Mouse (Mus musculus): ENCODE measurements around the gene Atp5h. TPM values are rescaled to one million over a fixed set of nuclear protein-coding genes. Genes with fewer than 3 reads are reported as not detected.

Atp5h gene
- polyA plus RNA-seq, 1 experiment from 2014 or later, result 961 TPM

DNA sequence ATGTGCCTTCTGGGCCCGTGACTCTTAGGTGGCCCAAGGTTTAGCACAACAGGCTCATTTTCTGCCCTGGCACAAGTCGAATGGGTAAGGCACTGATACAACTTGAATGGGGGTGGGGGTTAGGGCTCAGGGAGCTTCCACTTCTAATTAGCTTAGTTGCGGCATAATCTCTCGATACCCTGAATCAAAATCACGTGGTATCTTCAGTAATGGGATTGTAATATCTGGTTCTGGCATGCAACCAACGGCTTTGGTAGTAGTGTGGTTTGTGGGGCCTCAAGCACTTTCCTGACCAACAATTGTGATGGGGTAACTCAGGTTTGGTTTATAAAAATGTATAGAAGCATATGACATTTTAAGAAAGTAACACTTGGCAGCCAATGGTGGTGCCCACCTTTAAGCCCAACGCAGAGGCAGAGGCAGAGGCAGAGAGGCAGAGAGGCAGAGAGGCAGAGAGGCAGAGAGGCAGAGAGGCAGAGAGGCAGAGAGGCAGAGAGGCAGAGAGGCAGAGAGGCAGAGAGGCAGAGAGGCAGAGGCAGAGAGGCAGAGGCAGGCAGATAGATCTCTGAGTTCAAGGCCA is 32.6 kb upstream of the Atp5h start:
- no peaks in the 10 kb centered on the region for H3K9me3 ChIP-seq
- H3K36me3 ChIP-seq, result no peaks in the 10 kb centered on the region
- 88% methylated on average over 7 of the region's 7 CpGs for WGBS
- H3K4me3 ChIP-seq, result no peak overlapping the region
- H3K27me3 ChIP-seq (ENCODE audit: insufficient read depth, poor library complexity, severe bottlenecking), result peaks cover 2% of the 10 kb centered on the region; the same call in 1 of the 2 replicates
- H3K27ac ChIP-seq, result no peak overlapping the region
- no peak for DNase-seq (ENCODE audit: low spot score)
- peaks cover 25% of the 10 kb centered on the region for H3K4me1 ChIP-seq (replicated peaks)

DNA sequence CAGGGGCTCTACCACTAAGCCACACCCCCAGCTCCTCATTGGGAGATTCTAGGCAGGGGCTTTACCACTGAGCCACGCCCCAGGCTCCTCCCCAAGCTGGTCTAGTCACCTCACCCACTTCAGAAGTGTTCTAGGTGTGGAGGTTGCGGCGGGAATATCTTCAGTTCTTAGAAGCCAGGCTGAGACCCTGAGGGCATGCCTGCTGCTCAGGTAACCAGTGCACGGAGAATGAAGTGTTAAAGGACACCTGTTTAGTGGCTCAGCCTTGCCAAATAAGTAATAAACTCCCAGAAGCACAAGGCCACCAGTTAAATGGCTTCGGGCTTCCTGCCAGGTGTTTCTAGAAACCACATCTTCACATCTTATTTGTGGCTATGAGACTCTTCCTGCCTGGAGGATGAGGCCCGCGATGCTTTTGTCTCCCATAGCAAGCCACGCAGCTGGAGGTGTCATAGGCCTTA is 32.0 kb upstream of the Atp5h start:
- Histone ChIP-seq H3K9me3 (no peaks in the 10 kb centered on the region), H3K36me3 (no peaks in the 10 kb centered on the region), H3K4me1 (replicated peaks) (peaks cover 25% of the 10 kb centered on the region), H3K4me3 (no peak overlapping the region), H3K27me3 (ENCODE audit: insufficient read depth, poor library complexity, severe bottlenecking) (peaks cover 2% of the 10 kb centered on the region; the same call in 1 of the 2 replicates), H3K27ac (no peak overlapping the region)
- 88% methylated on average over 8 of the region's 8 CpGs for WGBS
- DNase-seq (ENCODE audit: low spot score), result no peak

DNA sequence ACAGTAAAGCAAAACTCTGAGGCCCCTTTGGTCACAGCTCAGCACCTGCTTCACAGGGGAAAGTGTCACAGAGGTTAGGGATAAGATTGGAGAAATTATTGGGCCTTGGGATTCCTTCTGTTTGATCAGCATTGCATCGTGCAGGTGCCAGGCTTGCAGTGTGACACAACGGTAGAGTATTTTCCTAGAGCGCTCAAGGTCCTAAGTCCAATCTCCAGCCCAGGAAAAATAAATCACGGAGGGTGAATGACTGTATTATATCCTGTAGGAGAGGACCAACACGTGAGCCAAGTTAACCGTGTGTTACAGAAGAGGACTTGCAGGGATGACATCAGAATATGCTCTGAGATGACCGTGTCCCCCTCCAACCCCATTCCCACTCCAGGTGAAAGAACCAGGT is 30.4 kb upstream of the Atp5h start:
- DNase-seq (ENCODE audit: low spot score), result no peak
- no peak overlapping the region for H3K27ac ChIP-seq
- H3K9me3 ChIP-seq, result no peaks in the 10 kb centered on the region
- no peaks in the 10 kb centered on the region for H3K36me3 ChIP-seq
- WGBS, result 88% methylated on average over 7 of the region's 7 CpGs
- H3K27me3 ChIP-seq (ENCODE audit: insufficient read depth, poor library complexity, severe bottlenecking), result peaks cover 2% of the 10 kb centered on the region; the same call in 1 of the 2 replicates
- H3K4me1 ChIP-seq (replicated peaks), result peaks cover 30% of the 10 kb centered on the region
- no peak overlapping the region for H3K4me3 ChIP-seq

DNA sequence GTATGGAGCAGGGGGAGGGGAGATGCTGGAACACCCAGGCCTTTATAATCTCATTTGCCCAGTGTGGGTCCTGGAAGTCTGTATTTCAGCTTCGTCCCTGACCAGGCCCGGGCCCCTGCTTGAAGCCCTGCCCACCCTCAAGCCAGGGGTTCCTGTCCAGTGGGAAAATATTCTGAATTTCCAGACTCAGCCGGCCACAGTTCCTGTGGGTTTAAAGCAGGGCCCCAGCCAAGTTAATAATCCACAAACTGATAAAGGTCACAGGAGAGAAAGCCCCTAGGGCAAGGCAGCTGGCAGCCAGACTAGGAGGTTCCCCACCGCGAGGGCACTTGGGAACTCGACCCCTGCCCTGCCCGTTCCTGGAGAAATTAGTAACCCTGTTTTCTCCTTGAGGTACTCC is 29.2 kb upstream of the Atp5h start:
- H3K27ac ChIP-seq, result 0 out of 2 replicates have a peak overlapping the region, but pooled peaks have one; percentile 1
- H3K4me1 ChIP-seq (replicated peaks), result peaks cover 30% of the 10 kb centered on the region
- WGBS, result 54% methylated on average over 7 of the region's 7 CpGs
- H3K27me3 ChIP-seq (ENCODE audit: insufficient read depth, poor library complexity, severe bottlenecking), result peaks cover 2% of the 10 kb centered on the region; the same call in 1 of the 2 replicates
- DNase-seq (ENCODE audit: low spot score), result no peak
- H3K36me3 ChIP-seq, result no peaks in the 10 kb centered on the region
- no peak overlapping the region for H3K4me3 ChIP-seq
- no peaks in the 10 kb centered on the region for H3K9me3 ChIP-seq

DNA sequence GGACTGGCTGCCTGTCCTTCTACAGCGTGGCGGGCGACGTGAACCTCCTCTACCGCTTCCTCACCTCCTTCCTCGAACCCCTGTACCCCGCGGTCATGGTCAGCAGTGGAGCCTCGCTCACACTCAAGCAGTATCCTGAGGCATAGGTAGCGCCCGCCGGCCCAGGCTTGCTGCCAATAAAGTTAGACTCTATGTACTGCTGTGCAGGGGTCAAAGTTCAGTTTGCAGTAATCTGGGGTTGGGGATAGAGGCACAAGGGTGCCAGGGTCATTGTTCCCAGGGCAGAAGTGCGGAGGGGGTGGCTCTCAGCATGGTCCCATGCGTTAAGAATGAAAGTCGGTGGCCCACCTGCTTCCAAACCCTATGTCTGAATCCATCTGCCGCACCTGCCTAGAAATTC is 28.3 kb upstream of the Atp5h start:
- WGBS, result 83% methylated on average over 16 of the region's 16 CpGs
- no peak for DNase-seq (ENCODE audit: low spot score)
- no peaks in the 10 kb centered on the region for H3K9me3 ChIP-seq
- H3K4me3 ChIP-seq, result no peak overlapping the region
- H3K4me1 ChIP-seq (replicated peaks), result peaks cover 30% of the 10 kb centered on the region
- H3K27ac ChIP-seq, result no peak overlapping the region
- H3K36me3 ChIP-seq, result no peaks in the 10 kb centered on the region
- H3K27me3 ChIP-seq (ENCODE audit: insufficient read depth, poor library complexity, severe bottlenecking), result peaks cover 2% of the 10 kb centered on the region; the same call in 1 of the 2 replicates

DNA sequence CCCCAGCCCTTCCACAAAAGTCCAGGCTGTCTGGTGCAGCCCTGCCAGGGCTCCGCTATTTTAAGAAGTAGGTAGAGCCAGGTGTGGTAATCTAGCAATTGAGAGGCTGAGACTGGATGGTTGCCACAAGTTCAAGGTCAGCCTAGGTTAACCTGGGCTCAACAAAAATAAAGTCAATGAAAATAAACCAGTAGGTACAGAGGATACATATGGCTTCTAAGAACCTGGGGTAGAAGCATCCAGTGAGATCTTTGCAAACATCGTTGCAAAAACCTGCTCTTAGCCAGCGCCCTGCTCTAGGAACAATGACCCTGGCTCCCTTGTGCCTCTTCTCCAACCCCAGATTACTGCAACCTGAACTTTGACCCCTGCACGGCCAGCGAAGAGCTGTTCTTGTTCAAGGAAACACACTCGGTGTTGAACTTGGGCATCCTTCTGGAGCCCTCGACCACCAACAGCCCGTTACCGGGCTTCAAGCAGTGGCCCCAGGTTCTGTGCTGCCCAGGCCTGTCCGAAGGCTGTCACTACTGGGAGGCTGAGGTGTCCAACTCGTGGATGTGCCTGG is 27.6 kb upstream of the Atp5h start:
- DNase-seq (ENCODE audit: low spot score), result no peak
- H3K27me3 ChIP-seq (ENCODE audit: insufficient read depth, poor library complexity, severe bottlenecking), result peaks cover 2% of the 10 kb centered on the region
- 84% methylated on average over 11 of the region's 11 CpGs for WGBS

DNA sequence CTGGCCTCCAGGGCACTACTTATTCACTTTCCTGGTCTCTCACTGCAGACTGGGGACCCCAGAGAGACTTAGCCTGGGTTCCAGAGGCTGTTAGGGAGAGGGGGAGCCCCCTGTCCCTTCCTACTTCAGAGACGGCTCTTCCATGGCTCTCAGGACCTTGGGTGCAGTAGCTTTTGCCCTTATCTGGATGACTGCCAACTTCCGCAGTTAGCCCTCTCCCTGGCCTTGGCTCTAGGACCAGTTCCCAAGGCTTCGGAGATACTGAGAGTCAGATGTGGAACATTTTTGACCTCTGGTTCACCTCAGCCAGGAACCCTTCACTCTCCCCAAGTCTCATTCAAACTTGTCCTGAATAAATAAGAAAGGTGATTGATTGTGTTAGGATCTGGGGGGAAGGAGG is 27.1 kb upstream of the Atp5h start:
- WGBS, result 81% methylated on average over 3 of the region's 3 CpGs
- Histone ChIP-seq H3K27me3 (ENCODE audit: insufficient read depth, poor library complexity, severe bottlenecking) (peaks cover 7% of the 10 kb centered on the region), H3K9me3 (no peaks in the 10 kb centered on the region), H3K4me3 (no peak overlapping the region), H3K27ac (no peak overlapping the region), H3K36me3 (no peaks in the 10 kb centered on the region), H3K4me1 (replicated peaks) (peaks cover 30% of the 10 kb centered on the region)
- DNase-seq (ENCODE audit: low spot score), result no peak

More for the DNA sequence above, 27.6 kb upstream of the Atp5h start:
- no peaks in the 10 kb centered on the region for H3K36me3 ChIP-seq
- H3K4me3 ChIP-seq, result no peak overlapping the region
- no peak overlapping the region for H3K27ac ChIP-seq
- H3K9me3 ChIP-seq, result no peaks in the 10 kb centered on the region
- peaks cover 30% of the 10 kb centered on the region for H3K4me1 ChIP-seq (replicated peaks)

DNA sequence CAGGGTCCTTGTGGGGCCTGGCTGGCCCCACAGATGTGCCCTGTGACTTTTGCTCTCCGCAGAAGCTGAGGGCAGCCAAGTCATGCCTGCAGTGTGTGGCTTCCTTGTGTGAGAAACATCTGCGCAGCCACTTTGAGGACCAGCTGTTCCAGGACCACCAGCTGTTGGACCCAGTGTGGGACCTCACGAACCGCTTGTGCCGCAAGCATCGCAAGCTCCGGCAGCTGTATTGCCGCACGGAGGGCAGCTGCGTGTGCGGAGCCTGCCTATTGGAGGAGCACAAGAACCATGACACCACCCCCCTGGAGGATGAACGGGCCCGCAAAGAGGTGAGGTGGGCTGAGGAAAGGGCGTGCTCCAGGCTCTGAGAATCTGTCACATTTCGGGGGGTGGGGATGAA is 21.7 kb upstream of the Atp5h start:
- Histone ChIP-seq H3K9me3 (peaks cover 7% of the 10 kb centered on the region), H3K27ac (0 out of 2 replicates have a peak overlapping the region, but pooled peaks have one; percentile 5), H3K4me1 (replicated peaks) (peaks cover 15% of the 10 kb centered on the region), H3K4me3 (no peak overlapping the region), H3K36me3 (no peaks in the 10 kb centered on the region), H3K27me3 (ENCODE audit: insufficient read depth, poor library complexity, severe bottlenecking) (peaks cover 18% of the 10 kb centered on the region)
- WGBS, result 42% methylated on average over 15 of the region's 15 CpGs
- peak; percentile 23 for DNase-seq (ENCODE audit: low spot score)

DNA sequence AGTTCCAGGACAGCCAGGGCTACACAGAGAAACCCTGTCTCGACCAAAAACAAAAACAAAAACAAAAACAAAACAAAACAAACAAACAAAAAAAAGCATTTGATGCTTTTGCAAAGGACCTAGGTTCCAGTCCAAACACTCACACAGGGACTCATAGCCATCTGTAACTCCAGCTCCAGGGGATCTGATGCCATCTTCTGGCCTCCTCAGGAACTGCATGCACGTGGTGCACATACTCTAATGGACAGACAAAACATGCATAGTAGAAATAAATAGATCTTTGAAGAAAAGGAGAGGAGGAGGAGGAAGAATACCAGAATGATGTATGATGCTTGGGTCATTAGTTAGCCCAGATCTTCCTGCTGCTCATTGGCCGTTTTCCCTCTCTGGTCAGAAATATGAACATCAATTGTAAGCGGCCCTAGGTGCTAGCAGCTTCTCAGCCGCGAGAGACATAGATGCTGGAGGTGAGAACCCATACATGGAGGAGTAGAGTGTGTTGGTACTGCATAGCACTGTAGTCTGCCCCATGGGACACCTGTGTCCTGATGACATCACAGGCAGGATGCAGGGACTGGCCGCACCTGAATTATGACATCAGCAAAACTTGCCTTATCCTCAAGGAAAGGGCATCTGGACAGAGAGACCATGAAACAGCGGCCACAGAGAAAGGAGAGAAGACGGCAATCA is 20.3 kb upstream of the Atp5h start, which contains the start of gene Trim80:
Trim80 (plus strand) TSS at position 640 of the 690 bp plus-strand sequence.
- 92% methylated on average over 9 of the region's 9 CpGs for WGBS
- Histone ChIP-seq H3K9me3 (peaks cover 7% of the 10 kb centered on the region), H3K4me3 (no peak within 1 kb of the TSS), H3K27ac (0 out of 2 replicates have a peak within 1 kb of the TSS, but pooled peaks have one; percentile 5), H3K4me1 (replicated peaks) (peaks cover 27% of the 10 kb centered on the region), H3K36me3 (no peaks in the 10 kb centered on the region), H3K27me3 (ENCODE audit: insufficient read depth, poor library complexity, severe bottlenecking) (peaks cover 21% of the 10 kb centered on the region)
- no peak for DNase-seq (ENCODE audit: low spot score)

DNA sequence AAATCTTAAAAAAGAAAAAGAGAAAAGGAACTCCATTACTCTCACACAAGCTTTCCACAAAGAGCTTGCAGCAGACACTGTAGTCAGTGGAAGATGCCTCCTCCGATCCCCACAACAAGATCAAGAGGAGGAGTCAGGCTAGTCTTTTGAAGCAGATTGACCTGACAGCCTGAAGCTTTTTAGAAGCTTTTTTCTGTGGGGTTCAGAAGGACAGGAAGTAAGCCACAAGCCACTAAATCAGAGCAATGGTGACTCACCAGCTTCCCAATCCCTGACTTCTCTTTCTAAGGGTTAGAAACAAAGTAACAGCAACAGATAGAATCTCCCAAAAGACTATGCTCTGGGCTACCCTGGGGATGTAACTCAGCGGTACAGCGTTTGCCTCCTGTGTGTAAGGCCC is 19.6 kb upstream of the Atp5h start:
- peaks cover 7% of the 10 kb centered on the region for H3K9me3 ChIP-seq
- H3K36me3 ChIP-seq, result no peaks in the 10 kb centered on the region
- H3K4me1 ChIP-seq (replicated peaks), result peaks cover 31% of the 10 kb centered on the region
- no peak overlapping the region for H3K4me3 ChIP-seq
- H3K27me3 ChIP-seq (ENCODE audit: insufficient read depth, poor library complexity, severe bottlenecking), result peaks cover 26% of the 10 kb centered on the region
- H3K27ac ChIP-seq, result no peak overlapping the region
- 88% methylated on average over 3 of the region's 3 CpGs for WGBS
- DNase-seq (ENCODE audit: low spot score), result no peak

DNA sequence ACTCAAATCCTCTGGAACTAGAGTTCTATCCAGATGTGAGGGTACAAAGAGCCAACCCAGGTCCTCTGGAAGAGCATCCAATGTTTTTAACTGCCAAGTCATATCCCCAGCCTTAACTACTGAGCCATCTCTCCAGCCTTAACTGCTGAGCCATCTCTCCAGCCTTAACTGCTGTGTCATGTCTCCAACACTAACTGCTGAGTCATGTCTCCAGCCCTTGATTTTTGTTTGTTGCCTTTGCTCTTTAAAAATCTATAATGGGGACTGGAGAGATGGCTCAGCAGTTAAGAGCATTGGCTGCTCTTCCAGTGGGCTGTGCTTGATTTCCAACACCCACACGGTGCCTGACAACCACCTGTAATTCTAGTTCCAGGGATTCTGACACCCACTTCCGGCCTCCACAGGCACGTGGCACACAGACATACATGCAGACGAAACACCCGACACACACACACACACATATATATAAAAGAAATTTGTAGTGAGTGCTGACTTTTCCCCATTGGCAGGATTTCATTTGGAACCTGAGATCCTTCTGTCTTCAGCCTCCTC is 17.9 kb upstream of the Atp5h start:
- peaks cover 11% of the 10 kb centered on the region for H3K36me3 ChIP-seq
- H3K4me3 ChIP-seq, result no peak overlapping the region
- no peak overlapping the region for H3K27ac ChIP-seq
- WGBS, result 84% methylated on average over 5 of the region's 5 CpGs
- H3K27me3 ChIP-seq (ENCODE audit: insufficient read depth, poor library complexity, severe bottlenecking), result peaks cover 26% of the 10 kb centered on the region
- peaks cover 31% of the 10 kb centered on the region for H3K4me1 ChIP-seq (replicated peaks)
- H3K9me3 ChIP-seq, result peaks cover 7% of the 10 kb centered on the region
- DNase-seq (ENCODE audit: low spot score), result no peak

DNA sequence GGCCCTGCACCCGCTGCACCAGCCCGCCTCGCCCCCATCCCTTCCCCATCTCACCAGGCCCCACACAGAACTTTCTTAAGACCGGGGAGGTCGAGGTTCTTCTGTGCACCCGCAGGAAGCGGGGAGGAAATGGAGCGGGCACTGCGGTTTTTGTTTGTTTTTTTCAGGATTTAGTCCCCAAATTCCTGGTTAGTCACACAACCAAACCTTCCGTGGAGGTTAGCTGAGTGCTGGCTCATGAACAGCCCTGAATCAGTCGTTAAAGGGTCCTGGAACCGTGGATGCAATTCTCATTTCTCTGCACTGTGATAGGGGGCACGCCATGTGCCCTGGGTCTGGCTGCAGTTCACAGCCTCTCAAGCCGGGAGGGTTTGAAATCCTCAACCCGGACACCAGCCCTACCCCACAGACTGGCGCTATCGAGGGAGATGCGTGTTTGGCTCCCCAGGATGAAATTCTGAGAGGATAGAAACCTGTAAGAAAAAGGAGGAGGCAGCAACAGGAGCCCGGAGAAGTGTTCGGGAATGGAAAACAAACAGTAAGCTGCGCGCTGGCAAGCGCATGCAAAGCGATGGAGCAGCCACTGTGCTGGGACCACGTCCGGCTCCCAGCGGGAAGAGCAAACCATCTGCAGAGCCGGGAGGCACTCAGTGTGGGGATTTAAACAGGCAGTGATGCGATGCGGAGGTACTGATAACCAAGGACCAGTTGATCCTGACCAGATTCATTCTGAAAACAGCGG is 16.0 kb upstream of the Atp5h start:
- DNase-seq (ENCODE audit: low spot score), result peak; percentile 58
- whole genome bisulfite sequencing, result 4% methylated on average over 31 of the region's 31 CpGs
- Histone ChIP-seq H3K4me1 (replicated peaks) (peaks cover 21% of the 10 kb centered on the region), H3K9me3 (peaks cover 7% of the 10 kb centered on the region), H3K27ac (peak overlapping the region; percentile 82), H3K36me3 (peaks cover 30% of the 10 kb centered on the region), H3K27me3 (ENCODE audit: insufficient read depth, poor library complexity, severe bottlenecking) (0 out of 2 replicates have a peak, but pooled peaks cover 12% of the 10 kb centered on the region), H3K4me3 (peak overlapping the region; percentile 50)
